Mouse (Mus musculus): ENCODE measurements around the gene Camta1. TPM values are rescaled to one million over a fixed set of nuclear protein-coding genes. Genes with fewer than 3 reads are reported as not detected.

Gene Camta1
- polyA plus RNA-seq, 1 experiment from 2014 or later, result 122 TPM

GRCm38 (mm10) chr4:151315726-151316125 lies 546.0 kb downstream of the Camta1 start:
- Histone ChIP-seq H3K27ac (no peak overlapping the region), H3K9me3 (no peaks in the 10 kb centered on the region), H3K4me1 (no peaks in the 10 kb centered on the region; the same call in 1 of the 2 replicates), H3K4me3 (no peak overlapping the region), H3K27me3 (ENCODE audit: poor library complexity, severe bottlenecking) (no peaks in the 10 kb centered on the region), H3K36me3 (replicated peaks) (no peaks in the 10 kb centered on the region)
- WGBS, result 86% methylated on average over 10 of the region's 10 CpGs
- no peak for DNase-seq (ENCODE audit: extremely low spot score, low spot score)

GRCm38 (mm10) chr4:151310773-151311172 lies 550.9 kb downstream of the Camta1 start:
- Histone ChIP-seq H3K27ac (no peak overlapping the region), H3K9me3 (no peaks in the 10 kb centered on the region), H3K4me3 (no peak overlapping the region), H3K27me3 (ENCODE audit: poor library complexity, severe bottlenecking) (no peaks in the 10 kb centered on the region), H3K36me3 (replicated peaks) (no peaks in the 10 kb centered on the region), H3K4me1 (peaks cover 6% of the 10 kb centered on the region; the same call in 1 of the 2 replicates)
- WGBS, result 90% methylated on average over 8 of the region's 8 CpGs
- no peak for DNase-seq (ENCODE audit: extremely low spot score, low spot score)

GRCm38 (mm10) chr4:151310056-151310685 lies 551.5 kb downstream of the Camta1 start:
- H3K9me3 ChIP-seq, result no peaks in the 10 kb centered on the region
- no peaks in the 10 kb centered on the region for H3K36me3 ChIP-seq (replicated peaks)
- H3K4me3 ChIP-seq, result no peak overlapping the region
- peaks cover 6% of the 10 kb centered on the region; the same call in 1 of the 2 replicates for H3K4me1 ChIP-seq
- 67% methylated on average over 12 of the region's 12 CpGs for WGBS
- DNase-seq (ENCODE audit: extremely low spot score, low spot score), result no peak
- no peak overlapping the region for H3K27ac ChIP-seq
- no peaks in the 10 kb centered on the region for H3K27me3 ChIP-seq (ENCODE audit: poor library complexity, severe bottlenecking)

- no peak for DNase-seq (ENCODE audit: extremely low spot score, low spot score)
- Histone ChIP-seq H3K9me3 (no peaks in the 10 kb centered on the region), H3K4me1 (peaks cover 9% of the 10 kb centered on the region; the same call in 1 of the 2 replicates), H3K4me3 (no peak overlapping the region), H3K36me3 (replicated peaks) (no peaks in the 10 kb centered on the region), H3K27ac (no peak overlapping the region), H3K27me3 (ENCODE audit: poor library complexity, severe bottlenecking) (no peaks in the 10 kb centered on the region)
- 94% methylated on average over 11 of the region's 11 CpGs for WGBS
Measured at GRCm38 (mm10) chr4:151306890-151307289, 554.8 kb downstream of the Camta1 start.

- Histone ChIP-seq H3K9me3 (no peaks in the 10 kb centered on the region), H3K27ac (no peak overlapping the region), H3K4me1 (peaks cover 10% of the 10 kb centered on the region; the same call in 1 of the 2 replicates), H3K36me3 (replicated peaks) (no peaks in the 10 kb centered on the region), H3K4me3 (no peak overlapping the region), H3K27me3 (ENCODE audit: poor library complexity, severe bottlenecking) (0 out of 2 replicates have a peak, but pooled peaks cover 2% of the 10 kb centered on the region)
- WGBS, result 83% methylated on average over 11 of the region's 11 CpGs
- DNase-seq (ENCODE audit: extremely low spot score, low spot score), result no peak
Measured at GRCm38 (mm10) chr4:151306311-151306765, 555.3 kb downstream of the Camta1 start.

- Histone ChIP-seq H3K27me3 (ENCODE audit: poor library complexity, severe bottlenecking) (peaks cover 8% of the 10 kb centered on the region; the same call in 1 of the 2 replicates), H3K9me3 (no peaks in the 10 kb centered on the region), H3K4me3 (no peak overlapping the region), H3K27ac (no peak overlapping the region), H3K36me3 (replicated peaks) (no peaks in the 10 kb centered on the region), H3K4me1 (peaks cover 11% of the 10 kb centered on the region)
- no peak for DNase-seq (ENCODE audit: extremely low spot score, low spot score)
- WGBS, result 83% methylated on average over 6 of the region's 6 CpGs
Measured at GRCm38 (mm10) chr4:151305761-151306160, 555.9 kb downstream of the Camta1 start.

- no peaks in the 10 kb centered on the region for H3K36me3 ChIP-seq (replicated peaks)
- WGBS, result 83% methylated on average over 3 of the region's 3 CpGs
Measured at GRCm38 (mm10) chr4:151303931-151304330, 557.7 kb downstream of the Camta1 start.

GRCm38 (mm10) chr4:151303436-151303835 lies 558.2 kb downstream of the Camta1 start:
- WGBS, result 79% methylated on average over 5 of the region's 5 CpGs
- Histone ChIP-seq H3K9me3 (no peaks in the 10 kb centered on the region), H3K4me3 (no peak overlapping the region), H3K4me1 (peaks cover 14% of the 10 kb centered on the region), H3K27me3 (ENCODE audit: poor library complexity, severe bottlenecking) (peaks cover 19% of the 10 kb centered on the region), H3K36me3 (replicated peaks) (no peaks in the 10 kb centered on the region), H3K27ac (no peak overlapping the region; the same call in 1 of the 2 replicates)
- DNase-seq (ENCODE audit: extremely low spot score, low spot score), result no peak

More at GRCm38 (mm10) chr4:151303931-151304330, 557.7 kb downstream of the Camta1 start:
- peaks cover 19% of the 10 kb centered on the region for H3K27me3 ChIP-seq (ENCODE audit: poor library complexity, severe bottlenecking)
- H3K9me3 ChIP-seq, result no peaks in the 10 kb centered on the region
- H3K4me1 ChIP-seq, result peaks cover 14% of the 10 kb centered on the region
- H3K27ac ChIP-seq, result no peak overlapping the region
- DNase-seq (ENCODE audit: extremely low spot score, low spot score), result no peak
- no peak overlapping the region for H3K4me3 ChIP-seq

- DNase-seq (ENCODE audit: extremely low spot score, low spot score), result peak; percentile 62
- Histone ChIP-seq H3K27ac (no peak overlapping the region), H3K27me3 (ENCODE audit: poor library complexity, severe bottlenecking) (peaks cover 19% of the 10 kb centered on the region), H3K9me3 (no peaks in the 10 kb centered on the region), H3K36me3 (replicated peaks) (no peaks in the 10 kb centered on the region), H3K4me1 (peaks cover 14% of the 10 kb centered on the region), H3K4me3 (no peak overlapping the region)
- WGBS, result 61% methylated on average over 11 of the region's 11 CpGs
Measured at GRCm38 (mm10) chr4:151302195-151303126, 559.2 kb downstream of the Camta1 start.

- no peaks in the 10 kb centered on the region for H3K9me3 ChIP-seq
- no peak overlapping the region for H3K27ac ChIP-seq
- WGBS, result 72% methylated on average over 9 of the region's 9 CpGs
- no peaks in the 10 kb centered on the region for H3K36me3 ChIP-seq (replicated peaks)
- peaks cover 19% of the 10 kb centered on the region for H3K27me3 ChIP-seq (ENCODE audit: poor library complexity, severe bottlenecking)
- peaks cover 14% of the 10 kb centered on the region for H3K4me1 ChIP-seq
- DNase-seq (ENCODE audit: extremely low spot score, low spot score), result no peak
- no peak overlapping the region for H3K4me3 ChIP-seq
Measured at GRCm38 (mm10) chr4:151301337-151301736, 560.3 kb downstream of the Camta1 start.

GRCm38 (mm10) chr4:151300706-151301105 lies 561.0 kb downstream of the Camta1 start:
- 18% methylated on average over 15 of the region's 15 CpGs for WGBS
- Histone ChIP-seq H3K27ac (no peak overlapping the region), H3K36me3 (replicated peaks) (no peaks in the 10 kb centered on the region)

GRCm38 (mm10) chr4:151295515-151296203 lies 566.0 kb downstream of the Camta1 start:
- Histone ChIP-seq H3K27me3 (ENCODE audit: poor library complexity, severe bottlenecking) (peaks cover 11% of the 10 kb centered on the region), H3K9me3 (no peaks in the 10 kb centered on the region), H3K4me3 (no peak overlapping the region), H3K4me1 (peaks cover 8% of the 10 kb centered on the region), H3K27ac (no peak overlapping the region), H3K36me3 (replicated peaks) (no peaks in the 10 kb centered on the region)
- 85% methylated on average over 13 of the region's 13 CpGs for WGBS
- DNase-seq (ENCODE audit: extremely low spot score, low spot score), result no peak

More at GRCm38 (mm10) chr4:151300706-151301105, 561.0 kb downstream of the Camta1 start:
- Histone ChIP-seq H3K9me3 (no peaks in the 10 kb centered on the region), H3K27me3 (ENCODE audit: poor library complexity, severe bottlenecking) (peaks cover 19% of the 10 kb centered on the region), H3K4me3 (peak overlapping the region; percentile 5; the same call in 1 of the 2 replicates), H3K4me1 (peaks cover 14% of the 10 kb centered on the region)
- DNase-seq (ENCODE audit: extremely low spot score, low spot score), result no peak
